Mouse (Mus musculus) MEL (cell line): ENCODE results near the gene Kcnab3. TPM values are rescaled to one million over a fixed set of nuclear protein-coding genes. Genes with fewer than 3 reads are reported as not detected.

ENCODE experiments used
- DNase-seq: peaks from one replicate; pipeline ENCODE4 v3.0.0; 2011; ENCODE audit warnings: low read depth, low spot score
- H3K27ac ChIP-seq: 2 replicates; pipeline ENCODE4 v1.5.1; 2012; ENCODE audit warnings: low read depth, mild to moderate bottlenecking, control low read depth, low read length, moderate library complexity; ENCODE audit not compliant: control insufficient read depth
- H3K27me3 ChIP-seq, 2 experiments: fragments of 150-350 bp in 1 of 2; sonication (generic) in 1 of 2; 2 replicates each; pipeline ENCODE4 v1.6.1; 2012; ENCODE audit warnings: low read length in 2 of 2, mild to moderate bottlenecking in 2 of 2, improper control_type of control experiment in 1 of 2, moderate library complexity in 1 of 2; ENCODE audit not compliant: insufficient read depth in 2 of 2, control insufficient read depth in 1 of 2
- H3K36me3 ChIP-seq, 2 experiments: 2 replicates each; pipeline ENCODE4 v1.6.1; 2012 to 2014; ENCODE audit warnings: low read length in 2 of 2, improper control_type of control experiment in 1 of 2, inconsistent platforms in 1 of 2, mild to moderate bottlenecking in 1 of 2; ENCODE audit not compliant: insufficient read depth in 2 of 2, control insufficient read depth in 1 of 2
- H3K4me1 ChIP-seq, 2 experiments: fragments of 150-350 bp in 1 of 2; sonication (generic) in 1 of 2; 2 replicates each; pipeline ENCODE4 v1.6.1; 2012; ENCODE audit warnings: low read length in 2 of 2, improper control_type of control experiment in 1 of 2, mild to moderate bottlenecking in 1 of 2; ENCODE audit not compliant: insufficient read depth in 2 of 2, control insufficient read depth in 1 of 2
- H3K4me3 ChIP-seq, 2 experiments: fragments of 150-350 bp in 1 of 2; sonication (generic) in 1 of 2; 2 replicates each; pipeline ENCODE4 v1.5.1; 2012; ENCODE audit warnings: low read depth in 2 of 2, low read length in 2 of 2, mild to moderate bottlenecking in 2 of 2, moderate library complexity in 2 of 2, control low read depth in 1 of 2, improper control_type of control experiment in 1 of 2; ENCODE audit not compliant: control insufficient read depth in 1 of 2, insufficient read depth in 1 of 2
- H3K79me2 ChIP-seq: 2 replicates; pipeline ENCODE4 v1.6.1; 2012; ENCODE audit warnings: mild to moderate bottlenecking, low read length, moderate library complexity; ENCODE audit not compliant: control insufficient read depth, poor library complexity, insufficient read depth
- H3K9ac ChIP-seq: 2 replicates; pipeline ENCODE4 v1.6.1; 2012; ENCODE audit warnings: low read depth, mild to moderate bottlenecking, control low read depth, low read length, moderate library complexity; ENCODE audit not compliant: control insufficient read depth, poor library complexity, severe bottlenecking
- H3K9me3 ChIP-seq: fragments of 150-350 bp; sonication (generic); replicated peaks from 2 replicates; pipeline ENCODE4 v1.6.1; 2012; ENCODE audit warnings: mild to moderate bottlenecking, low read length, improper control_type of control experiment, moderate library complexity; ENCODE audit not compliant: insufficient read depth
- BHLHE40 ChIP-seq: IDR thresholded peaks from 2 replicates; pipeline ENCODE4 v1.6.1; 2012; ENCODE audit warnings: low read depth, mild to moderate bottlenecking, inconsistent platforms, low read length, improper control_type of control experiment, borderline replicate concordance
- CHD1 ChIP-seq: IDR thresholded peaks from 2 replicates; pipeline ENCODE4 v1.6.1; 2012; ENCODE audit warnings: low read depth, mild to moderate bottlenecking, inconsistent platforms, low read length, improper control_type of control experiment
- CHD2 ChIP-seq: IDR thresholded peaks from 2 replicates; pipeline ENCODE4 v1.6.1; 2011; ENCODE audit warnings: low read length, improper control_type of control experiment
- CTCF ChIP-seq, 3 experiments: IDR thresholded peaks in 2 of 3; conservative IDR thresholded peaks in 1 of 3; 2 replicates each; pipeline ENCODE4 v1.5.1; 2011 to 2012; ENCODE audit warnings: low read length in 3 of 3, low read depth in 2 of 3, mild to moderate bottlenecking in 2 of 3, improper control_type of control experiment in 1 of 3, inconsistent platforms in 1 of 3, mixed read lengths in 1 of 3, moderate library complexity in 1 of 3; ENCODE audit not compliant: control insufficient read depth in 1 of 3, insufficient read depth in 1 of 3, poor library complexity in 1 of 3, severe bottlenecking in 1 of 3
- E2F4 ChIP-seq: IDR thresholded peaks from 2 replicates; pipeline ENCODE4 v1.6.1; 2011; ENCODE audit warnings: low read depth, low read length, improper control_type of control experiment, borderline replicate concordance
- ELF1 ChIP-seq: IDR thresholded peaks from 2 replicates; pipeline ENCODE4 v1.6.1; 2014; ENCODE audit warnings: low read depth, mild to moderate bottlenecking, inconsistent platforms, low read length, improper control_type of control experiment, moderate library complexity
- EP300 ChIP-seq, 2 experiments: IDR thresholded peaks; 2 replicates each; pipeline ENCODE4 v1.6.1; 2011; ENCODE audit warnings: improper control_type of control experiment in 2 of 2, low read length in 2 of 2, low read depth in 1 of 2, mild to moderate bottlenecking in 1 of 2
- ETS1 ChIP-seq: IDR thresholded peaks from 2 replicates; pipeline ENCODE4 v1.6.1; 2012; ENCODE audit warnings: low read depth, mild to moderate bottlenecking, inconsistent platforms, low read length, improper control_type of control experiment, moderate library complexity
- GABPA ChIP-seq: IDR thresholded peaks from 2 replicates; pipeline ENCODE4 v1.6.1; 2012; ENCODE audit warnings: low read depth, mild to moderate bottlenecking, inconsistent platforms, low read length, improper control_type of control experiment, moderate library complexity
- GATA1 ChIP-seq: IDR thresholded peaks from 2 replicates; pipeline ENCODE4 v1.6.1; 2011; ENCODE audit warnings: low read depth, low read length, improper control_type of control experiment
- HCFC1 ChIP-seq: IDR thresholded peaks from 2 replicates; pipeline ENCODE4 v1.6.1; 2012; ENCODE audit warnings: low read depth, mild to moderate bottlenecking, inconsistent platforms, low read length, improper control_type of control experiment, moderate library complexity
- JUND ChIP-seq: IDR thresholded peaks from 2 replicates; pipeline ENCODE4 v1.6.1; 2011; ENCODE audit warnings: low read depth, mild to moderate bottlenecking, improper control_type of control experiment, low read length
- KAT2A ChIP-seq: conservative IDR thresholded peaks from 2 replicates; pipeline ENCODE4 v1.6.1; 2012; ENCODE audit warnings: low read depth, low read length, improper control_type of control experiment, inconsistent platforms
- MAFK ChIP-seq: IDR thresholded peaks from 2 replicates; pipeline ENCODE4 v1.6.1; 2011; ENCODE audit warnings: low read depth, mild to moderate bottlenecking, low read length, improper control_type of control experiment, borderline replicate concordance
- MAX ChIP-seq: IDR thresholded peaks from 2 replicates; pipeline ENCODE4 v1.6.1; 2011; ENCODE audit warnings: low read length, improper control_type of control experiment
- MAZ ChIP-seq: IDR thresholded peaks from 2 replicates; pipeline ENCODE4 v1.6.1; 2012; ENCODE audit warnings: low read depth, mild to moderate bottlenecking, inconsistent platforms, low read length, improper control_type of control experiment
- MEF2A ChIP-seq: IDR thresholded peaks from 2 replicates; pipeline ENCODE4 v1.6.1; 2014; ENCODE audit warnings: low read depth, mild to moderate bottlenecking, inconsistent platforms, low read length, improper control_type of control experiment; ENCODE audit not compliant: poor library complexity, insufficient replicate concordance, severe bottlenecking; ENCODE audit errors: extremely low read depth
- MXI1 ChIP-seq: IDR thresholded peaks from 2 replicates; pipeline ENCODE4 v1.6.1; 2011; ENCODE audit warnings: mild to moderate bottlenecking, low read depth, low read length, improper control_type of control experiment
- MYB ChIP-seq: IDR thresholded peaks from 2 replicates; pipeline ENCODE4 v1.6.1; 2011; ENCODE audit warnings: mild to moderate bottlenecking, low read depth, low read length, improper control_type of control experiment
- MYC ChIP-seq: IDR thresholded peaks from 2 replicates; pipeline ENCODE4 v1.6.1; 2011; ENCODE audit warnings: low read depth, mild to moderate bottlenecking, low read length, improper control_type of control experiment, moderate library complexity
- NELFE ChIP-seq: IDR thresholded peaks from 2 replicates; pipeline ENCODE4 v1.6.1; 2011; ENCODE audit warnings: low read depth, low read length, improper control_type of control experiment
- NRF1 ChIP-seq: IDR thresholded peaks from 2 replicates; pipeline ENCODE4 v1.6.1; 2014; ENCODE audit warnings: low read depth, mild to moderate bottlenecking, inconsistent platforms, low read length, improper control_type of control experiment, moderate library complexity; ENCODE audit not compliant: poor library complexity, insufficient read depth, severe bottlenecking
- POLR2A ChIP-seq, 2 experiments: IDR thresholded peaks; 2 replicates each; pipeline ENCODE4 v1.6.1; 2011 to 2012; ENCODE audit warnings: low read length in 2 of 2, mild to moderate bottlenecking in 2 of 2, control low read depth in 1 of 2, improper control_type of control experiment in 1 of 2, low read depth in 1 of 2, moderate library complexity in 1 of 2; ENCODE audit not compliant: control insufficient read depth in 1 of 2, insufficient read depth in 1 of 2, poor library complexity in 1 of 2
- POLR2AphosphoS5 ChIP-seq: IDR thresholded peaks from 2 replicates; pipeline ENCODE4 v1.6.1; 2012; ENCODE audit warnings: low read depth, borderline replicate concordance, mild to moderate bottlenecking, inconsistent platforms, low read length, moderate library complexity, mixed read lengths
- RAD21 ChIP-seq: IDR thresholded peaks from 2 replicates; pipeline ENCODE4 v1.6.1; 2011; ENCODE audit warnings: mild to moderate bottlenecking, low read depth, low read length, improper control_type of control experiment
- RCOR1 ChIP-seq: IDR thresholded peaks from 2 replicates; pipeline ENCODE4 v1.6.1; 2012; ENCODE audit warnings: low read depth, mild to moderate bottlenecking, inconsistent platforms, low read length, improper control_type of control experiment
- SIN3A ChIP-seq: IDR thresholded peaks from 2 replicates; pipeline ENCODE4 v1.6.1; 2012; ENCODE audit warnings: low read length, improper control_type of control experiment, inconsistent platforms
- SMC3 ChIP-seq: IDR thresholded peaks from 2 replicates; pipeline ENCODE4 v1.6.1; 2011; ENCODE audit warnings: low read depth, low read length, improper control_type of control experiment
- TAL1 ChIP-seq: IDR thresholded peaks from 2 replicates; pipeline ENCODE4 v1.6.1; 2012; ENCODE audit warnings: mild to moderate bottlenecking, inconsistent platforms, low read length, moderate library complexity, mixed read lengths
- UBTF ChIP-seq: IDR thresholded peaks from 2 replicates; pipeline ENCODE4 v1.6.1; 2012; ENCODE audit warnings: low read depth, mild to moderate bottlenecking, inconsistent platforms, low read length, improper control_type of control experiment, moderate library complexity, borderline replicate concordance; ENCODE audit not compliant: insufficient read depth
- USF1 ChIP-seq: IDR thresholded peaks from 2 replicates; pipeline ENCODE4 v1.6.1; 2014; ENCODE audit warnings: low read depth, mild to moderate bottlenecking, inconsistent platforms, low read length, improper control_type of control experiment, moderate library complexity
- USF2 ChIP-seq, 2 experiments: IDR thresholded peaks; 2 replicates each; pipeline ENCODE4 v1.6.1; 2011 to 2012; ENCODE audit warnings: improper control_type of control experiment in 2 of 2, low read length in 2 of 2, borderline replicate concordance in 1 of 2, inconsistent platforms in 1 of 2, low read depth in 1 of 2, mild to moderate bottlenecking in 1 of 2; ENCODE audit not compliant: insufficient read depth in 1 of 2
- ZC3H11A ChIP-seq: IDR thresholded peaks from 2 replicates; pipeline ENCODE4 v1.6.1; 2012; ENCODE audit warnings: low read depth, mild to moderate bottlenecking, inconsistent platforms, low read length, improper control_type of control experiment
- ZKSCAN1 ChIP-seq: IDR thresholded peaks from 2 replicates; pipeline ENCODE4 v1.6.1; 2012; ENCODE audit warnings: low read depth, mild to moderate bottlenecking, inconsistent platforms, low read length, improper control_type of control experiment, moderate library complexity
- ZMIZ1 ChIP-seq: IDR thresholded peaks from 2 replicates; pipeline ENCODE4 v1.6.1; 2012; ENCODE audit warnings: low read depth, mild to moderate bottlenecking, inconsistent platforms, low read length, improper control_type of control experiment, moderate library complexity
- ZNF384 ChIP-seq: IDR thresholded peaks from 2 replicates; pipeline ENCODE4 v1.6.1; 2012; ENCODE audit warnings: low read depth, mild to moderate bottlenecking, inconsistent platforms, low read length, improper control_type of control experiment
- polyA plus RNA-seq, 2 experiments: library from polyadenylated mRNA; stranded (reverse) in 1 of 2; unstranded in 1 of 2; fragments of >175 nt in 1 of 2; fragments of >200 nt in 1 of 2; gene quantifications; 2 replicates each; pipeline versions ENCODE4 v1.2.1 to v1.2.4; 2012; ENCODE audit warnings: low replicate concordance in 2 of 2, low read depth in 1 of 2; ENCODE audit not compliant: insufficient read length in 2 of 2, insufficient read depth in 1 of 2, missing spikeins in 1 of 2
- total RNA-seq: library from RNA; depleted of rRNA; stranded (reverse); fragments of 300-350 nt; gene quantifications from 2 replicates; pipeline ENCODE4 v1.2.3, GENCODE M21; 2012

Kcnab3 gene
- total and polyA plus RNA-seq, 3 experiments, result 3.8 to 6.2 TPM; not detected in 1

DNA sequence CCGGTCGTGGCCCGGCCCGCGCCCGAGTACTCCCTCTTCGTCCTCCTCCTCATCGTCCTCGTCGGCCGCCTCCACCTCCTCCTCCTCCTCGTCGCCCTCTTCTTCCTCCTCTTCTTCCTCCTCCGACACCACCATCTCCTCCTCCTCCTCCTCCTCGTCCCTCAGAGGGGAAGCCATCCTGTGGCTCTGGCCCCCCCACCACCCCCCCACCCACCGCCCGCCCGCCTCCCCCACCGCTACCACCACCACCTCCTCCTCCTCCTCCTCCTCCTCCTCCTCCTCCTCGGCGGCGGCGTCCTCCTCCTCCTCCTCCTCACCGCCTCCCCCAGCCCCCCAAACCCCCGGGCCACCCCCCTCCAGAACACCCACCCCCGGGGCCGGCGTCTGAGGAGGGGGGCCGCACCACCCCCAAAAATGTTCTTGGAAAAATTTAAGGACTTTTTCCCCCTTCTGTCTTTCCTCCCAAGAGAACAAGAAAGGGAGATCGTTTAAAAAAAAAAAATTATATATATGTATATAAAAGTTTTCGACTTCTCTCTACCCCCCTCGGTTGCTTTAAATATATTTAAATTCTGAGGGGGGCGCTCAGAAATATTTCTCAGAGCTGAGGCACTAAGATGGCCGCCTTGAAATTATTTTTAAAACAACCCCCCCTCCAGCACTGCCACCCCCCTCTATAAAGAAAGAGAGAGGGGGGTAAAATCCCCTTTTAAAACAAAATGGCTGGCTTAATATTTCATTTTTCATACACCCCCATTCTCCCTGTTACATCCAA, 43.3 kb downstream of the Kcnab3 start, which contains the start of gene Chd3:
Gene Chd3, minus strand, starts transcription at position 192 of the 775 bp plus-strand sequence.
- peaks cover 13 to 43% of the 10 kb centered on the region in 2 experiments for H3K4me1 ChIP-seq
- H3K4me3 ChIP-seq, result peak within 1 kb of the TSS; percentile 63 to 76
- H3K36me3 ChIP-seq, result peaks cover 0 to 26% of the 10 kb centered on the region in 2 experiments; a peak in 2 of 4 replicates
- H3K27me3 ChIP-seq, result no peaks in the 10 kb centered on the region
- H3K79me2 ChIP-seq, result peaks cover 15% of the 10 kb centered on the region
- H3K9me3 ChIP-seq, result no peaks in the 10 kb centered on the region
- peak within 1 kb of the TSS; percentile 45 for H3K27ac ChIP-seq
- H3K9ac ChIP-seq, result peak within 1 kb of the TSS; percentile 88
- DNase-seq, result peak; percentile 44
- TF ChIP-seq KAT2A (no peak), GATA1 (no peak), CTCF (IDR thresholded peaks at IDR 0.05 in 2 of 3, conservative IDR thresholded peaks at IDR 0.05 in 1 of 3; ENCODE audit: control insufficient read depth in 1 of 3, insufficient read depth in 1 of 3, low read depth in 2 of 3, low read length in 3 of 3, poor library complexity in 1 of 3, severe bottlenecking in 1 of 3) (no peak), ZMIZ1 (0 out of 2 replicates have a peak, but pooled peaks have one; percentile 28), NELFE (0 out of 2 replicates have a peak, but pooled peaks have one; percentile 2), ELF1 (no peak), MYC (no peak), CHD1 (peak; percentile 36; the same call in 1 of the 2 replicates), MYB (no peak), POLR2AphosphoS5 (no peak), HCFC1 (no peak), EP300 (IDR thresholded peaks at IDR 0.05; ENCODE audit: low read depth in 1 of 2, low read length in 2 of 2) (no peak), ZC3H11A (no peak), POLR2A (IDR thresholded peaks at IDR 0.05; ENCODE audit: control insufficient read depth in 1 of 2, insufficient read depth in 1 of 2, low read depth in 1 of 2, low read length in 2 of 2, poor library complexity in 1 of 2) (no peak; a peak in 1 of 4 replicates), MEF2A (no peak), ZKSCAN1 (no peak), MAX (no peak), ETS1 (no peak), CHD2 (no peak), SIN3A (peak; percentile 2; the same call in 1 of the 2 replicates), MAFK (no peak), NRF1 (no peak), TAL1 (no peak), MAZ (peak; percentile 67), RCOR1 (peak; percentile 50; the same call in 1 of the 2 replicates), MXI1 (no peak), ZNF384 (no peak), GABPA (no peak), BHLHE40 (no peak), USF2 (IDR thresholded peaks at IDR 0.05; ENCODE audit: borderline replicate concordance in 1 of 2, insufficient read depth in 1 of 2, low read depth in 1 of 2, low read length in 2 of 2) (no peak), USF1 (no peak), UBTF (no peak), E2F4 (no peak), RAD21 (no peak), SMC3 (no peak), JUND (no peak)
